Mouse (Mus musculus): Measurements from ENCODE around the gene Rabep1.

GRCm38 (mm10) chr11:70964222-70964907 lies 119.8 kb downstream of the Rabep1 start:
- TF ChIP-seq CTCF (IDR thresholded peaks at IDR 0.05; ENCODE audit: control insufficient read depth, insufficient read depth, insufficient read length) (no peak), MYOD1 (IDR thresholded peaks at IDR 0.05; ENCODE audit: control insufficient read depth, insufficient read length, low read depth) (no peak), USF1 (IDR thresholded peaks at IDR 0.05; ENCODE audit: low read depth) (no peak), MAX (IDR thresholded peaks at IDR 0.05) (no peak), MYOG (IDR thresholded peaks at IDR 0.05; ENCODE audit: control insufficient read depth, extremely low read depth, insufficient read length) (no peak)
